Mouse (Mus musculus) lung, embryonic 15.5 days (tissue): ENCODE measurements at regions not wholly inside any gene's neighbourhood (a gene's known extent, or its start where the extent isn't known, plus 50 kb on each side); places are given as distances from the start of the nearest gene placed in this dataset.

Experiments used
- ATAC-seq: fragments of 200-750 bp; cut with Nextera tagmentation; 2 replicates; pipeline ENCODE4 v1.8.0; 2017; ENCODE audit warnings: moderate number of reproducible peaks, borderline replicate concordance; ENCODE audit not compliant: low FRiP score, low TSS enrichment; ENCODE audit errors: extremely low read depth
- H3K27ac ChIP-seq: fragments of 300-500 bp; sonication (generic); 2 replicates; pipeline ENCODE4 v1.5.1; 2015; ENCODE audit warnings: moderate library complexity, mild to moderate bottlenecking, inconsistent platforms
- H3K27me3 ChIP-seq: fragments of 300-500 bp; sonication (generic); 2 replicates; pipeline ENCODE4 v1.6.1; 2015; ENCODE audit warnings: inconsistent platforms
- H3K36me3 ChIP-seq: fragments of 300-500 bp; sonication (generic); 2 replicates; pipeline ENCODE4 v1.6.1; 2015; ENCODE audit warnings: inconsistent platforms
- H3K4me1 ChIP-seq: fragments of 300-500 bp; sonication (generic); 2 replicates; pipeline ENCODE4 v1.6.1; 2015; ENCODE audit warnings: inconsistent platforms
- H3K4me2 ChIP-seq: fragments of 300-500 bp; sonication (generic); 2 replicates; pipeline ENCODE4 v1.6.1; 2015; ENCODE audit warnings: inconsistent platforms, mild to moderate bottlenecking, moderate library complexity
- H3K4me3 ChIP-seq: fragments of 300-500 bp; sonication (generic); 2 replicates; pipeline ENCODE4 v1.5.1; 2015; ENCODE audit warnings: mild to moderate bottlenecking, inconsistent platforms
- H3K9ac ChIP-seq: fragments of 300-500 bp; sonication (generic); 2 replicates; pipeline ENCODE4 v1.6.1; 2015; ENCODE audit warnings: inconsistent platforms
- H3K9me3 ChIP-seq: fragments of 300-500 bp; sonication (generic); 2 replicates; pipeline ENCODE4 v1.6.1; 2016; ENCODE audit warnings: inconsistent platforms
- WGBS: fragments of 180-500 bp; shearing (Covaris S2); methylation state at CpG from one replicate; pipeline ENCODE4 v1.1.7; 2015; 5-methylcytosine and 5-hydroxymethylcytosine counted together

DNA sequence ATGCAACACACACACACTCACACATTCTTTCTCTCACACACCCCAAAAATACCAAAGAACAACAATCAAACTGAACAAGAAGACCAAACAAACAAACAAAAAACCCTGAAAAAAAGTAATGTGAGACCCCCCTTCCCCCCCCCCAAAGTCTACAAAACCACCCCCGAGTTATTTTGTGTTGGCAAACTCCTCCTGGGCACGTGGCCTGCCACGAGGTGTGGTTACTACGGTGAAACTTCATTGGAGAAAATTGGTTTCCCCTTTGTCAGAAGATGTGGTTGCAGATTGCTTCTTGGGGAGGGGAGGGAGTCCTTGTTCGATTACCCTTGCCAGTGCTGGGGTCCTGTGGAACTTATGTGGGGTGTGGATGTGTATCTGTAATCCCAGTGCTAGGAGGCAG is 82.3 kb upstream of the S1pr3 start:
- Histone ChIP-seq H3K4me3 (no peak overlapping the region), H3K9me3 (no peaks in the 10 kb centered on the region), H3K4me1 (peaks cover 27% of the 10 kb centered on the region), H3K27ac (no peak overlapping the region), H3K27me3 (no peaks in the 10 kb centered on the region), H3K4me2 (no peak overlapping the region), H3K36me3 (no peaks in the 10 kb centered on the region), H3K9ac (no peak overlapping the region)
- WGBS: 59% methylated on average over 5 of the region's 5 CpGs
- no peak for ATAC-seq

- Histone ChIP-seq H3K27ac (peak overlapping the region; percentile 25; the same call in 1 of the 2 replicates), H3K4me2 (no peak overlapping the region), H3K4me3 (no peak overlapping the region), H3K4me1 (peaks cover 27% of the 10 kb centered on the region), H3K27me3 (no peaks in the 10 kb centered on the region), H3K9me3 (no peaks in the 10 kb centered on the region), H3K36me3 (no peaks in the 10 kb centered on the region), H3K9ac (no peak overlapping the region)
- ATAC-seq: peak; percentile 69
- 28% methylated on average over 15 of the region's 15 CpGs for WGBS
Observed at GRCm38 (mm10) chr13:51328131-51328970, 80.1 kb upstream of the S1pr3 start.

DNA sequence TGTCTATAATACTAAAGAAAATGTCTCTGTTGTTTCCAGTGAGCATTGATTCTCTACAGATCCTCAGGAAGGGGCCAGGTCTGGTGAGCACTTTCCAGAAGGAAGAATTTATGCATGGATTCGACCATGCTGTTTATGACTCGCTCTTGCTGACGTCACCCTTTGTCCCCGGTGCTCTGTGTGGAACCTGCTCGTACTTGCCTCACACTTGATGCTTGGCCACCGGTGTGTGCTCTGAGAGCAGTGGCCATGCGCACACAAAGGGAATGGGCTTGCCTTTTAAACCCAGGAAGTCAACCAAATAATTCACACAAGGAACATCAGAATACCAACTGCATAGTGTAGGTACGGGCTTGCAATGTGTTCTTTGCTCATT is 79.5 kb upstream of the S1pr3 start:
- Histone ChIP-seq H3K4me1 (peaks cover 27% of the 10 kb centered on the region), H3K27me3 (no peaks in the 10 kb centered on the region), H3K9ac (no peak overlapping the region), H3K4me2 (no peak overlapping the region), H3K9me3 (no peaks in the 10 kb centered on the region), H3K4me3 (no peak overlapping the region), H3K36me3 (no peaks in the 10 kb centered on the region), H3K27ac (no peak overlapping the region)
- WGBS: 45% methylated on average over 8 of the region's 8 CpGs
- ATAC-seq: no peak

- Histone ChIP-seq H3K4me3 (no peak overlapping the region), H3K27me3 (no peaks in the 10 kb centered on the region), H3K27ac (no peak overlapping the region), H3K9me3 (no peaks in the 10 kb centered on the region), H3K9ac (no peak overlapping the region), H3K36me3 (no peaks in the 10 kb centered on the region), H3K4me2 (no peak overlapping the region), H3K4me1 (peaks cover 25% of the 10 kb centered on the region)
- ATAC-seq: no peak
Observed at GRCm38 (mm10) chr13:51329717-51330116, 78.7 kb upstream of the S1pr3 start.

DNA sequence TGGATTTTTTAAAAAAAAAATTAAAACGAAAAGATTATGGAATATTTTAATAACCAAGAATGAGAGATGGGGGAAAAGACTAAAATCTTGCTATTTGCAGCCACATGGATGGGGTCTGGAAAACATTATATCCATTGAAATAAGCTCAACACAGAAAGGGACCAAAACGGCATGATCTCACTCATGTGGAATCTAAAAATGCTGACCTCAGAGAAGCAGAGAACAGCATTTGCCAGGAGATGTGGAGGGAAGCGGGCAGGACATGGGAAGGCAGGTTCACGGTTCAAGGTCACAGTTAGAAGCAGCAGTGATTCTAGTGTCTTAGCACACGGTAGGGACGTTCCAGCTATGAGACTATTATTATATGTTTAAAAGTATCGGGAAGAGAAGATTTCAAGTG is 76.2 kb upstream of the S1pr3 start:
- ATAC-seq: no peak
- Histone ChIP-seq H3K9me3 (no peaks in the 10 kb centered on the region), H3K4me2 (no peak overlapping the region), H3K4me1 (peaks cover 14% of the 10 kb centered on the region), H3K9ac (no peak overlapping the region), H3K36me3 (no peaks in the 10 kb centered on the region), H3K27ac (no peak overlapping the region), H3K27me3 (no peaks in the 10 kb centered on the region), H3K4me3 (no peak overlapping the region)
- 60% methylated on average over 7 of the region's 7 CpGs for WGBS

- H3K4me2 ChIP-seq: no peak overlapping the region
- H3K27ac ChIP-seq: no peak overlapping the region
- no peaks in the 10 kb centered on the region for H3K27me3 ChIP-seq
- no peaks in the 10 kb centered on the region for H3K36me3 ChIP-seq
- WGBS: 84% methylated on average over 5 of the region's 5 CpGs
- no peak overlapping the region for H3K9ac ChIP-seq
- no peak overlapping the region for H3K4me3 ChIP-seq
- ATAC-seq: no peak
- H3K9me3 ChIP-seq: no peaks in the 10 kb centered on the region
- H3K4me1 ChIP-seq: peaks cover 7% of the 10 kb centered on the region
Observed at GRCm38 (mm10) chr13:51333481-51333880, 75.0 kb upstream of the S1pr3 start.

GRCm38 (mm10) chr13:51336726-51337125 is 71.7 kb upstream of the S1pr3 start:
- H3K36me3 ChIP-seq: no peaks in the 10 kb centered on the region
- H3K27ac ChIP-seq: no peak overlapping the region
- ATAC-seq: no peak
- 56% methylated on average over 5 of the region's 5 CpGs for WGBS
- no peaks in the 10 kb centered on the region for H3K4me1 ChIP-seq
- no peak overlapping the region for H3K4me2 ChIP-seq
- no peaks in the 10 kb centered on the region for H3K9me3 ChIP-seq
- H3K4me3 ChIP-seq: no peak overlapping the region
- H3K9ac ChIP-seq: no peak overlapping the region
- no peaks in the 10 kb centered on the region for H3K27me3 ChIP-seq

GRCm38 (mm10) chr13:51337931-51338330 is 70.5 kb upstream of the S1pr3 start:
- H3K4me3 ChIP-seq: no peak overlapping the region
- H3K9me3 ChIP-seq: no peaks in the 10 kb centered on the region
- ATAC-seq: no peak
- no peak overlapping the region for H3K4me2 ChIP-seq
- H3K9ac ChIP-seq: no peak overlapping the region
- H3K27ac ChIP-seq: no peak overlapping the region
- H3K27me3 ChIP-seq: no peaks in the 10 kb centered on the region
- H3K36me3 ChIP-seq: no peaks in the 10 kb centered on the region
- WGBS: 96% methylated on average over 16 of the region's 16 CpGs
- no peaks in the 10 kb centered on the region for H3K4me1 ChIP-seq

GRCm38 (mm10) chr13:51345321-51345720 is 63.1 kb upstream of the S1pr3 start:
- H3K9ac ChIP-seq: no peak overlapping the region
- H3K36me3 ChIP-seq: no peaks in the 10 kb centered on the region
- H3K4me2 ChIP-seq: no peak overlapping the region
- no peak overlapping the region for H3K4me3 ChIP-seq
- no peaks in the 10 kb centered on the region for H3K27me3 ChIP-seq
- WGBS: 85% methylated on average over 4 of the region's 4 CpGs
- H3K9me3 ChIP-seq: no peaks in the 10 kb centered on the region
- H3K27ac ChIP-seq: peak overlapping the region; percentile 58
- H3K4me1 ChIP-seq: peaks cover 29% of the 10 kb centered on the region
- ATAC-seq: no peak

- no peaks in the 10 kb centered on the region for H3K27me3 ChIP-seq
- H3K27ac ChIP-seq: peak overlapping the region; percentile 58
- H3K4me3 ChIP-seq: no peak overlapping the region
- ATAC-seq: 0 out of 2 replicates have a peak, but pooled peaks have one; percentile 11
- H3K9me3 ChIP-seq: no peaks in the 10 kb centered on the region
- no peak overlapping the region for H3K4me2 ChIP-seq
- 21% methylated on average over 8 of the region's 8 CpGs for WGBS
- H3K36me3 ChIP-seq: no peaks in the 10 kb centered on the region
- H3K4me1 ChIP-seq: peaks cover 35% of the 10 kb centered on the region
- H3K9ac ChIP-seq: no peak overlapping the region
Observed at GRCm38 (mm10) chr13:51345839-51346550, 62.4 kb upstream of the S1pr3 start.

DNA sequence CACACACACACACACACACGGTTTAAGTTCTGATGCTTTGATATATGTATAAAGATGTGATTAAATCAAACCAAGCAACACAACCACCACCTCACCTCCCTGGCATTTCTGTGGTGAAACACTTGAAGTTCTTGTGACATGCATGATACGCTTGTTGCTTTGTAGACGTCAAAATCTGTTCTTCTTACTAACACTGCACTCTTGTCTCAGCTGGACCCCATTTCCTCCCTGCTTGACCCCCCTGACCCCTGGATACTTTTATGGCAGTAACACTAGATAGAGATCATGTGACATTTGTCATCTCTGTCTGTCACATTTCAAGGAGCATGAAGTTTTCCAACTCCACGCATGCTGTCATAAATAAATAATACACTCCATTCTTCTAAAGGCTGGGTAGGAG is 59.7 kb upstream of the S1pr3 start:
- no peak overlapping the region for H3K9ac ChIP-seq
- no peak for ATAC-seq
- H3K27me3 ChIP-seq: no peaks in the 10 kb centered on the region
- no peaks in the 10 kb centered on the region for H3K36me3 ChIP-seq
- peaks cover 42% of the 10 kb centered on the region for H3K4me1 ChIP-seq
- H3K9me3 ChIP-seq: no peaks in the 10 kb centered on the region
- H3K27ac ChIP-seq: 0 out of 2 replicates have a peak overlapping the region, but pooled peaks have one; percentile 81
- no peak overlapping the region for H3K4me3 ChIP-seq
- no peak overlapping the region for H3K4me2 ChIP-seq
- 50% methylated on average over 4 of the region's 4 CpGs for WGBS

- WGBS: 39% methylated on average over 11 of the region's 11 CpGs
- H3K27me3 ChIP-seq: no peaks in the 10 kb centered on the region
- peak overlapping the region; percentile 81 for H3K27ac ChIP-seq
- H3K4me1 ChIP-seq: peaks cover 42% of the 10 kb centered on the region
- no peaks in the 10 kb centered on the region for H3K36me3 ChIP-seq
- H3K9me3 ChIP-seq: no peaks in the 10 kb centered on the region
- peak; percentile 84 for ATAC-seq
- no peak overlapping the region for H3K4me2 ChIP-seq
- no peak overlapping the region for H3K9ac ChIP-seq
- H3K4me3 ChIP-seq: no peak overlapping the region
Observed at GRCm38 (mm10) chr13:51349818-51350551, 58.5 kb upstream of the S1pr3 start.
